Mouse (Mus musculus) gastrocnemius, postnatal 14 days (tissue): ENCODE measurements around the gene Mtch1. TPM values are rescaled to one million over a fixed set of nuclear protein-coding genes. Genes with fewer than 3 reads are reported as not detected.
"Not testable (repeated sequence)": the region's sequence is repeated elsewhere in the genome, so short reads cannot be mapped to it uniquely, and the experiment has no call there.

Source experiments
- DNase-seq: peaks from one replicate; pipeline ENCODE4 v3.0.0; 2021; ENCODE audit warnings: mixed read lengths
- intact Hi-C: fragments of 180-260 bp; cut with DNase I; formaldehyde crosslinking; loops from one replicate; pipeline ENCODE4 v1.15.1; 2025; ENCODE audit warnings: low total_unique reads
- long read RNA-seq, 2 experiments: library from polyadenylated mRNA; stranded (forward); transcript quantifications; one replicate each; pipeline ENCODE4 v2.0.0; 2021
- total RNA-seq, 2 experiments: library from RNA; stranded (reverse); gene quantifications; 2 replicates each; pipeline ENCODE4 v1.2.3; 2021

Gene Mtch1
- 100 to 1,000 TPM; 141 to 160 TPM for total RNA-seq
- long read RNA-seq, experiment 1, transcript Mtch1-216 (13 exons, 1,108 nt), result minor isoform, 7 of 319 reads
- long read RNA-seq, experiment 1, transcript Mtch1-218 (1 exons, 2,292 nt), result minor isoform, 7 of 319 reads
- long read RNA-seq, experiment 1, transcript Mtch1-202 (12 exons, 1,897 nt), result major isoform, 181 of 319 reads
- long read RNA-seq, experiment 1, transcript Mtch1-201 (12 exons, 1,952 nt), result minor isoform, 102 of 319 reads
- long read RNA-seq, experiment 1, partial matches to known transcripts, result 4 of 319 reads
- long read RNA-seq, experiment 1, other reads (novel, unspliced or antisense), result 10 of 319 reads
- long read RNA-seq, experiment 2, transcript Mtch1-202 (12 exons, 1,897 nt), result major isoform, 211 of 391 reads
- long read RNA-seq, experiment 2, transcript Mtch1-207 (13 exons, 1,093 nt), result minor isoform, 8 of 391 reads
- long read RNA-seq, experiment 2, transcript Mtch1-218 (1 exons, 2,292 nt), result minor isoform, 11 of 391 reads
- long read RNA-seq, experiment 2, transcript Mtch1-201 (12 exons, 1,952 nt), result minor isoform, 137 of 391 reads
- long read RNA-seq, experiment 2, partial matches to known transcripts, result 4 of 391 reads
- long read RNA-seq, experiment 2, other reads (novel, unspliced or antisense), result 11 of 391 reads

- DNase-seq, result peak; percentile 99
- intact Hi-C loops, result no loop called here
These were observed at the start of gene Mtch1 for GRCm38 (mm10) chr17:29347645-29348256. Gene Mtch1 (minus strand): TSS chr17:29347934.

- intact Hi-C loops, result no loop called here
- DNase-seq, result peak; percentile 81
These were observed 49.1 kb upstream of the Mtch1 start for GRCm38 (mm10) chr17:29396821-29397242.

- no peak for DNase-seq
- intact Hi-C loops, result no loop called here
These were observed 48.5 kb upstream of the Mtch1 start for GRCm38 (mm10) chr17:29396056-29396799.

GRCm38 (mm10) chr17:29395381-29395780, 47.6 kb upstream of the Mtch1 start:
- no peak for DNase-seq
- intact Hi-C loops, result no loop called here

- intact Hi-C loops, DNase-seq: not testable (repeated sequence)
These were observed 47.0 kb upstream of the Mtch1 start for GRCm38 (mm10) chr17:29394761-29395160.

- DNase-seq, result no peak
- intact Hi-C loops, result no loop called here
These were observed 46.5 kb upstream of the Mtch1 start for GRCm38 (mm10) chr17:29394106-29394760.

- no peak for DNase-seq
- intact Hi-C loops, result no loop called here
These were observed 45.8 kb upstream of the Mtch1 start for GRCm38 (mm10) chr17:29393335-29394089.

- intact Hi-C loops, result no loop called here
- DNase-seq, result no peak
These were observed 43.5 kb upstream of the Mtch1 start for GRCm38 (mm10) chr17:29391280-29391679.

- intact Hi-C loops, result no loop called here
- peak; percentile 87 for DNase-seq
These were observed 41.2 kb upstream of the Mtch1 start for GRCm38 (mm10) chr17:29388978-29389377.

GRCm38 (mm10) chr17:29385746-29386145, 38.0 kb upstream of the Mtch1 start:
- intact Hi-C loops, result no loop called here
- DNase-seq, result no peak

- intact Hi-C loops, result no loop called here
- peak; percentile 59 for DNase-seq
These were observed 37.2 kb upstream of the Mtch1 start for GRCm38 (mm10) chr17:29384850-29385438.

GRCm38 (mm10) chr17:29383923-29384322, 36.2 kb upstream of the Mtch1 start:
- intact Hi-C loops, result loop anchor here (2.0 kb wide), 1 partner anchor 131 kb away; no protein-coding TSS in a partner anchor
- DNase-seq, result no peak

GRCm38 (mm10) chr17:29382417-29382816, 34.7 kb upstream of the Mtch1 start:
- intact Hi-C loops, result loop anchor here (2.0 kb wide), 1 partner anchor 132 kb away; no protein-coding TSS in a partner anchor
- no peak for DNase-seq

- peak; percentile 77 for DNase-seq
- intact Hi-C loops, result no loop called here
These were observed 33.7 kb upstream of the Mtch1 start for GRCm38 (mm10) chr17:29381472-29381871.

GRCm38 (mm10) chr17:29380241-29380640, 32.5 kb upstream of the Mtch1 start:
- intact Hi-C loops, result no loop called here
- DNase-seq, result no peak

GRCm38 (mm10) chr17:29378056-29378455, 30.3 kb upstream of the Mtch1 start:
- intact Hi-C loops, result loop anchor here (10.0 kb wide), 1 partner anchor 203 kb away; no protein-coding TSS in a partner anchor

GRCm38 (mm10) chr17:29375871-29376270, 28.1 kb upstream of the Mtch1 start:
- intact Hi-C loops, result loop anchor here (10.0 kb wide), 1 partner anchor 201 kb away; no protein-coding TSS in a partner anchor
- DNase-seq, result no peak

More at GRCm38 (mm10) chr17:29378056-29378455, 30.3 kb upstream of the Mtch1 start:
- no peak for DNase-seq
